Comparison of ENCODE assay signal across 12 mouse cellular contexts in the genomic region with DNA sequence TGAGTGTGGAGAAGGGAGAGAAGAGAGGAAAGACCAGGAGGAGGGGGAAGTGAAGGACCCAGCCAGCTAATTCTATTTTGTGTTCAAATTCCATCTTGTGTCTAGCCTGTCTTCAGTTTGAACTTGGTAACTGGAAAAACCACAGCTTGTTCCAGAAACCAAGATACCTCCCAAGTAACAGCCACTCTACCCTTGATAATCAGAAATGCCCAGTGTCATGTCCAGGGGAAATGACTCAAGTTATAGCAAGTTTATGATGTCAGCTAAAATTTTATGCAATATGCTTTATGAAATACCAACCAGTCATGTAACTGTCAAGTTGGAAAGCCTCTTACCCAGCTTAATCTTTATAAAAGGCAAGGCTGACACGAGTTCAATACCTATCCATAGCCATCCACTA.
"Had no signal": no experiment of that assay in that cellular context is flagged by ENCODE, and none has a peak within 500 bp of the region (broad histone marks: within the 10 kb centered on the region; RNA-seq: fewer than 3 reads in every experiment).

No protein-coding gene starts in this region.

- DNase-seq: left cerebral cortex, postnatal 4 days; liver; liver, embryonic 13.5 days; liver, postnatal 0 days; lung, adult 18-20 months; lung, adult 2 months; lung, embryonic 14.5 days; lung, postnatal 10 days; lung, postnatal 14 days; lung, postnatal 36 days; lung, postnatal 4 days; midbrain, embryonic 14.5 days had no signal
